Mouse (Mus musculus): ENCODE measurements around the gene Col8a2. TPM values are rescaled to one million over a fixed set of nuclear protein-coding genes. Genes with fewer than 3 reads are reported as not detected.

Gene Col8a2
- polyA plus RNA-seq, 1 experiment from 2014 or later, result 8.1 TPM

GRCm38 (mm10) chr4:126322646-126323045 is 36.1 kb downstream of the Col8a2 start:
- no peak for ATAC-seq (ENCODE audit: low FRiP score, low read depth)

GRCm38 (mm10) chr4:126324861-126325260 is 38.3 kb downstream of the Col8a2 start:
- no peak overlapping the region for H3K9ac ChIP-seq
- H3K27ac ChIP-seq (replicated peaks), result peak overlapping the region; percentile 2; the same call in 1 of the 2 replicates
- no peak for ATAC-seq (ENCODE audit: low FRiP score, low read depth)
- peaks cover 8% of the 10 kb centered on the region; the same call in 1 of the 2 replicates for H3K27me3 ChIP-seq
- no peaks in the 10 kb centered on the region for H3K36me3 ChIP-seq
- peaks cover 23% of the 10 kb centered on the region for H3K4me1 ChIP-seq (replicated peaks)
- 25% methylated on average over 13 of the region's 13 CpGs for WGBS
- H3K9me3 ChIP-seq, result no peaks in the 10 kb centered on the region
- no peak overlapping the region for H3K4me3 ChIP-seq
- H3K4me2 ChIP-seq, result peak overlapping the region; percentile 34

More at GRCm38 (mm10) chr4:126322646-126323045, 36.1 kb downstream of the Col8a2 start:
- Histone ChIP-seq H3K36me3 (peaks cover 5% of the 10 kb centered on the region; the same call in 1 of the 2 replicates), H3K27ac (replicated peaks) (no peak overlapping the region), H3K9me3 (no peaks in the 10 kb centered on the region), H3K4me1 (replicated peaks) (peaks cover 27% of the 10 kb centered on the region), H3K4me2 (no peak overlapping the region), H3K27me3 (peaks cover 8% of the 10 kb centered on the region; the same call in 1 of the 2 replicates), H3K9ac (no peak overlapping the region), H3K4me3 (no peak overlapping the region)
- WGBS, result 94% methylated on average over 13 of the region's 13 CpGs

- Histone ChIP-seq H3K36me3 (no peaks in the 10 kb centered on the region), H3K9me3 (no peaks in the 10 kb centered on the region), H3K4me3 (no peak within 1 kb of the TSS), H3K4me1 (replicated peaks) (peaks cover 18% of the 10 kb centered on the region), H3K4me2 (peak within 1 kb of the TSS; percentile 34), H3K27ac (replicated peaks) (peak within 1 kb of the TSS; percentile 2; the same call in 1 of the 2 replicates), H3K27me3 (peaks cover 8% of the 10 kb centered on the region; the same call in 1 of the 2 replicates), H3K9ac (no peak within 1 kb of the TSS)
- no peak for ATAC-seq (ENCODE audit: low FRiP score, low read depth)
- 14% methylated on average over 23 of the region's 23 CpGs for WGBS
Observed at GRCm38 (mm10) chr4:126325281-126325861, 38.8 kb downstream of the Col8a2 start, which contains the start of gene Tekt2. TSS of gene Tekt2 (minus strand) at chr4:126325688.

GRCm38 (mm10) chr4:126326036-126326435 is 39.4 kb downstream of the Col8a2 start:
- Histone ChIP-seq H3K27me3 (peaks cover 8% of the 10 kb centered on the region; the same call in 1 of the 2 replicates), H3K27ac (replicated peaks) (no peak overlapping the region), H3K36me3 (no peaks in the 10 kb centered on the region), H3K4me1 (replicated peaks) (peaks cover 13% of the 10 kb centered on the region), H3K4me3 (no peak overlapping the region), H3K9me3 (no peaks in the 10 kb centered on the region), H3K9ac (no peak overlapping the region), H3K4me2 (no peak overlapping the region)
- WGBS, result 32% methylated on average over 6 of the region's 6 CpGs
- ATAC-seq (ENCODE audit: low FRiP score, low read depth), result no peak

GRCm38 (mm10) chr4:126330295-126330694 is 43.7 kb downstream of the Col8a2 start:
- Histone ChIP-seq H3K9ac (no peak overlapping the region), H3K4me2 (no peak overlapping the region), H3K4me3 (no peak overlapping the region), H3K9me3 (no peaks in the 10 kb centered on the region), H3K4me1 (replicated peaks) (peaks cover 4% of the 10 kb centered on the region), H3K36me3 (no peaks in the 10 kb centered on the region; the same call in 1 of the 2 replicates), H3K27ac (replicated peaks) (no peak overlapping the region), H3K27me3 (no peaks in the 10 kb centered on the region)
- no peak for ATAC-seq (ENCODE audit: low FRiP score, low read depth)
- WGBS, result 95% methylated on average over 4 of the region's 4 CpGs

- Histone ChIP-seq H3K4me3 (no peak overlapping the region), H3K9me3 (no peaks in the 10 kb centered on the region), H3K4me1 (replicated peaks) (no peaks in the 10 kb centered on the region), H3K36me3 (no peaks in the 10 kb centered on the region; the same call in 1 of the 2 replicates), H3K4me2 (no peak overlapping the region), H3K9ac (no peak overlapping the region), H3K27ac (replicated peaks) (no peak overlapping the region), H3K27me3 (no peaks in the 10 kb centered on the region)
- ATAC-seq (ENCODE audit: low FRiP score, low read depth), result no peak
- 81% methylated on average over 1 of the region's 1 CpGs for WGBS
Observed at GRCm38 (mm10) chr4:126331751-126332150, 45.2 kb downstream of the Col8a2 start.

GRCm38 (mm10) chr4:126332358-126332757 is 45.8 kb downstream of the Col8a2 start:
- Histone ChIP-seq H3K4me3 (no peak overlapping the region), H3K27ac (replicated peaks) (no peak overlapping the region), H3K27me3 (no peaks in the 10 kb centered on the region), H3K4me2 (no peak overlapping the region), H3K4me1 (replicated peaks) (no peaks in the 10 kb centered on the region), H3K9ac (no peak overlapping the region), H3K36me3 (no peaks in the 10 kb centered on the region; the same call in 1 of the 2 replicates), H3K9me3 (no peaks in the 10 kb centered on the region)
- WGBS, result 53% methylated on average over 3 of the region's 3 CpGs
- ATAC-seq (ENCODE audit: low FRiP score, low read depth), result no peak

GRCm38 (mm10) chr4:126339461-126339860 is 52.9 kb downstream of the Col8a2 start:
- ATAC-seq (ENCODE audit: low FRiP score, low read depth), result no peak

GRCm38 (mm10) chr4:126343451-126343850 is 56.9 kb downstream of the Col8a2 start:
- Histone ChIP-seq H3K36me3 (peaks cover 27% of the 10 kb centered on the region), H3K9me3 (no peaks in the 10 kb centered on the region), H3K27ac (replicated peaks) (no peak overlapping the region), H3K4me3 (no peak overlapping the region), H3K4me1 (replicated peaks) (no peaks in the 10 kb centered on the region), H3K4me2 (no peak overlapping the region), H3K27me3 (no peaks in the 10 kb centered on the region), H3K9ac (no peak overlapping the region)
- 82% methylated on average over 4 of the region's 4 CpGs for WGBS
- no peak for ATAC-seq (ENCODE audit: low FRiP score, low read depth)

More at GRCm38 (mm10) chr4:126339461-126339860, 52.9 kb downstream of the Col8a2 start:
- no peak overlapping the region for H3K9ac ChIP-seq
- H3K27ac ChIP-seq (replicated peaks), result no peak overlapping the region
- peaks cover 4% of the 10 kb centered on the region; the same call in 1 of the 2 replicates for H3K36me3 ChIP-seq
- no peaks in the 10 kb centered on the region for H3K4me1 ChIP-seq (replicated peaks)
- no peaks in the 10 kb centered on the region for H3K9me3 ChIP-seq
- no peak overlapping the region for H3K4me2 ChIP-seq
- H3K4me3 ChIP-seq, result no peak overlapping the region
- WGBS, result 64% methylated on average over 4 of the region's 4 CpGs
- H3K27me3 ChIP-seq, result no peaks in the 10 kb centered on the region

GRCm38 (mm10) chr4:126360069-126360468 is 73.5 kb downstream of the Col8a2 start:
- H3K9ac ChIP-seq, result no peak overlapping the region
- 95% methylated on average over 1 of the region's 1 CpGs for WGBS
- H3K27me3 ChIP-seq, result no peaks in the 10 kb centered on the region
- H3K36me3 ChIP-seq, result peaks cover 34% of the 10 kb centered on the region
- H3K4me3 ChIP-seq, result no peak overlapping the region
- no peak overlapping the region for H3K4me2 ChIP-seq
- no peak overlapping the region for H3K27ac ChIP-seq (replicated peaks)
- no peaks in the 10 kb centered on the region for H3K9me3 ChIP-seq
- no peak for ATAC-seq (ENCODE audit: low FRiP score, low read depth)
- no peaks in the 10 kb centered on the region for H3K4me1 ChIP-seq (replicated peaks)
